Mouse (Mus musculus) frontal cortex, postnatal 10 days (tissue): ENCODE results near the gene Ptgds.

Experiments used
- DNase-seq, 2 experiments: peaks; one replicate each; pipeline ENCODE4 v3.0.0; 2022; ENCODE audit warnings: low spot score in 2 of 2, mixed read lengths in 1 of 2

Gene Ptgds

DNA sequence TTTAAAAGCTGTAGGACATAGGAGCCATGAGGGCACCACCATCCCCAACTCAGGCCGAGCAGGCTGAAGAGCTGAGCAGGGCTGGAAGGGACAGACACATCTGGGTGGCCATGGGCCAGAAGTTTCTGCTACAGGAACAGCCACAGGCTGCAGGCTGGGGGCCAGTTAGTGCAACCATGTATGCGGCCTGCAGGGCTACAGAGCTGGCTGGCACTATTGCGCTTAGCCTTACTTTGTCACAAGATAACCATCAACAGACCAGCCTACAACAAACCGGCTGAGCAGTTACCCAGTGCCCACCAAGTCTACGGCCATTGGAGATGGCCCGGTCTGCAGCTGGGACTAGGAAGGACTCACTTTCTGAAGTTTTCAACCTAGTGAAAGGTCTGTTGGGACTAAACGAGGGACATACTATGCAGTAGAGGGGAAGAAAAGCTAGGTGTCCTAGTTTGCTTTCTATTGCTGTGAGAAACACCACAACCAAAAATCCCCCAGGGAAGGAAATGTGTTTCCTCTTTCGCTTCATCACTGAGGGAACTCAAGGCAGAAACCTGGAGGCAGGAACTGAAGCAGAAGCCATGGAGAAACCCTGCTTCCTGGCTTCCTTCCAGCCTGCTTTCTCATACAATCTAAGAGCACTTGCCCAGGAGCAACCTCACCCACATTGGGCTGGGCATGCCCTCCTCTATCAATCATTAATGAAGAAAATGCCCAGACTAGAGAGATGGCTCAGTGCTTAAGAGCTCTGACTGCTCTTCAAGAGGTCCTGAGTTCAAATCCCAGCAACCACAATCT is 18.8 kb downstream of the Ptgds start:
- DNase-seq: no peak

DNA sequence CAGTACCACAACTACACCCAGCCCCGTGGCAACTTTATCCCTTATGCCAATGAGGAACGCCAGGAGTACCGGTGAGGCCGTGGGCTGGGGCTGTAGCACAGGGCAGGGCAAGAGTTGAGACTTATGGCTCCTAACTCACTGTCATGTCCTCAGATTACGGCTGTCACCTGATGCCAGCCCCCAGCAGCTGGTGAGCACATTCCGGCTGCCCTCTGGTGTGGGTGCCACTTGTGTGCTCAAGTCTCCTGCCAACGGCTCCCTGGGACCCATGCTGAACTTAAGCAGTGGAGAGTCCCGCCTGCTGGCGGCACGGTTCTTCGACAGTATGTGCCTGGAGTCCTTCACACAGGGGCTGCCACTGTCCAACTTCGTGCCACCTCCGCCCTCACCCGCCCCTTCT is 27.2 kb downstream of the Ptgds start:
- DNase-seq: no peak

DNA sequence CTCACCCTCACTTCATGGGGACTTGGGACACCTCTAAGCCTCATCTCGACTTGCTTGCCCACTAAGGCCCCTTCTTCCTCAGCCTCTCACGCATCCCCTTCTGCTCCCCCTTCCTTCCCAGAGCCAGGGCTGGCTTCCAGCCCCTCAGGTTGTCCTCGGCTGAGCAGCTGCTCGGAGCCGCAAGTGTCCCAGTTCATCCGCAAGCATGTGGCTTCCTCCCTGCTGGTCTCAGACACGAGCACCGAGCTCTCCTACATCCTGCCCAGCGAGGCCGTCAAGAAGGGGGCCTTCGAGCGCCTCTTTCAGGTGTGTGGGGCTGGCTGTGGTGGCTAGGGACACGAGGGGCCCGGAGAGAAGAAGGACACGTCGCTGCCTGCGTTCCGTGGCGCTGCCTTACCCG is 28.8 kb downstream of the Ptgds start:
- DNase-seq: no peak

DNA sequence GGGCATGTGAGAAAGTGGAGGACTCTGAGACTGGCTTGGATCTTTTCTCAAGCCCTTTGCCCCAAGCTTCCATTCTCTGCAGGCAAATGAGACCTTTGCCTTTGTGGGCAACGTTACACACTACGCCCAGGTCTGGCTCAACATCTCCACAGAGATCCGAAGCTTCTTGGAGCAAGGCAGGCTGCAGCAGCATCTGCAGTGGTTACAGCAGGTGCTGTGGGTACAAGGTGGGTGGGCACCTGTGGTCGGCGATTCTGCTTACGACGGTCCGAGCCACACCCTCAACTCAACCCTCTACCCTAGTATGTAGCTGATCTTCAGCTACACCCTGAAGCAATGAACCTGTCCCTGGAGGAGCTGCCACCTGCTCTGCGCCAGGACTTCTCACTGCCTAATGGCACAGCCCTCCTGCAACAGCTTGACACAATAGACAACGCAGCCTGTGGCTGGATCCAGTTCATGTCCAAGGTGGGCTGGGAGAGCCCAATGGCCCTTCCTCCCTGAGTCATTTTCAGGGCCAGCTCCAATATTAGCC is 33.5 kb downstream of the Ptgds start:
- DNase-seq: no peak

DNA sequence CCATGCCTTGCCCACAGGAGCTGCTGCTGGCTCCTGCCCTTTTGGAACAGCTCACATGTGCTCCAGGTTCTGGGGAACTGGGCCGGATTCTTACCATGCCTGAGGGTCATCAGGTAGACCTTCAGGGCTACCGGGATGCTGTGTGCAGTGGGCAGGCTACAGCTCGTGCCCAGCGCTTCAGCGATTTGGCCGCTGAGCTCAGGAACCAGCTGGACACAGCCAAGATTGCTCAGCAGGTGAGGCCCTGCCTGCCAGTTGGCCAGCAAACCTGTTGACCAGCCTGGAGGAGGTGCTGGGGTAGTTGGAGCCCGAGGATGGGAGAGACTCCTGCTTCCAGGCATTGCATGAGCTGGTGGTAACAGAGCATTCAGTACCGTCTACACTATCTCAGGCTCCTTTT is 35.6 kb downstream of the Ptgds start:
- no peak for DNase-seq

DNA sequence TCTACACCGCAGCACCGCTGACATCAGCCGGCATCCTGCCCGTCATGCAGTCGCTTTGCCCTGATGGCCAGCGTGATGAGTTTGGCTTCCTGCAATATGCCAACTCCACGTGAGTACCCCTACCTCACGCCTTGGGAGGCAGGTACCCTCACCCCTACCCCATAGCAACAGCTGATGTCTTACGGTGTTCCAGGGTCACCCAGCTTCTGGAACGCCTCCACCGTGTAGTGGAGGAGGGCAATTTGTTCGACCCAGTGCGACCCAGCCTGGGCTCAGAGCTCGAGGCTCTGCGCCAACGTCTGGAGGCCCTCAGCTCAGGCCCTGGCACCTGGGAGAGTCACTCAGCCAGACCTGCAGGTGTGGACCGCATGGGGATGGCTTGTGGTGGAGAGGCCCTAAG is 36.7 kb downstream of the Ptgds start:
- no peak for DNase-seq

DNA sequence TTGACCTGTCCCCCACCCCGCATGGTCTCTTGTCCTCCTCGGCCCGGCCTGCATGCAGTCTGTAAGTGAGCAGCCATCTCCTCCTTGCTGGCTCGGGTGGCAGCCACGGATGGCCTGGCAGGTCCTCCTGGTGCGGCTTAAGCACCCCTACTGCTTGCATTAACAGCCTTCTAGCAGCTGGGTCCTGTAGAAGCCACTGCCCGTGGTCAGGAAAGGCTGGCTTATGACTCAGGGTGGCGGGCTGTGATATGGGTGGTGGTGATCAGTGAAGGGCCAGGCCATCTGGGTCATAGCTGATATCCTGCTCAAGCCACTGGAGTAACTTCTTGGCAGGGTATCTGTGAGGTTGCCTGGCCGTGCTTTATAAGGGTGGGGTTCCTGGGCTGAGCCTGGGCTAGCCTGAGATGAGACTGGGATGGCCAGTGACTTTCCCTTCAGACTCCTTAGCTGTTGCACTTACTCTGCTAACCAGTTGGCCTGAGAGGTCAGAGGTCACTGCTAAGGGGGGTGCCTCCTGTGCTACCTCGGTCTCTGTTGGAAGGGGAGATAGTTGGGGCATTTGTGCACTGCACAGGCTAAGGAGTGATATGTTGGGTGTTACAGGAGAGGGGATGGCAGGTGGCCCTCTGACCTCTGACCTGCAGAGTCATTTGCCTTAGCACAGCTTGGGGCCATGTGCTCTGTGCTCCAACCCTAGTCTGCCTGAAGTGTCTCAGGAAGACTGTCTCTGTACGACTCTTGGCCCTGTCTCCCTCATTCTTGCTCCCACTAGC is 37.3 kb downstream of the Ptgds start:
- no peak for DNase-seq

DNA sequence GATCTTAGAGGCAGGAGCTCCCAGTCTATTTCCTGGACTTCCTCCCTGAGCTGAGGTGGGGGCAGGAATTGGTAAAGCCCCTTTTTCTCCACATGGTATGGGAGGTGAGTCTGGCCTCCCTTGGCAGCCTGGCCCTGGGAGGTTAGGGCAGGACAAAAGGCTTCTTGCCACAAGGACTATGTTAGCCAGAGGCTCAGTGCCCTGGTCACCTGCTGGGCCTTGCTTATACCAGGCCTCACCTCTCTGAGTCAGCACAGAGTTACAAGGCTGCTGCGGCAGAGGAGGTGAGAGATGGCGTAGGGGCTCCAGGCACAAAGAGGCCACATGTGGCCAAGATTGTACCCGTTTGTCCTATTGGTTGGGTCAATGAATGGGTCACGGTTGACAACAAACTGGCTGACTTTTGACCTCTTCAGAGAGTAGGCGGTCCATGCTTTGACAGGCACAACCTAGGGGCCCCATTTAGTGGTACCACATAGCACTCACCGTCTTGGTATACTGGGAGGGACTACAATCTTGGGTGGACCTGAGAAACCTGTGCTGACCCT is 38.5 kb downstream of the Ptgds start:
- DNase-seq: no peak

DNA sequence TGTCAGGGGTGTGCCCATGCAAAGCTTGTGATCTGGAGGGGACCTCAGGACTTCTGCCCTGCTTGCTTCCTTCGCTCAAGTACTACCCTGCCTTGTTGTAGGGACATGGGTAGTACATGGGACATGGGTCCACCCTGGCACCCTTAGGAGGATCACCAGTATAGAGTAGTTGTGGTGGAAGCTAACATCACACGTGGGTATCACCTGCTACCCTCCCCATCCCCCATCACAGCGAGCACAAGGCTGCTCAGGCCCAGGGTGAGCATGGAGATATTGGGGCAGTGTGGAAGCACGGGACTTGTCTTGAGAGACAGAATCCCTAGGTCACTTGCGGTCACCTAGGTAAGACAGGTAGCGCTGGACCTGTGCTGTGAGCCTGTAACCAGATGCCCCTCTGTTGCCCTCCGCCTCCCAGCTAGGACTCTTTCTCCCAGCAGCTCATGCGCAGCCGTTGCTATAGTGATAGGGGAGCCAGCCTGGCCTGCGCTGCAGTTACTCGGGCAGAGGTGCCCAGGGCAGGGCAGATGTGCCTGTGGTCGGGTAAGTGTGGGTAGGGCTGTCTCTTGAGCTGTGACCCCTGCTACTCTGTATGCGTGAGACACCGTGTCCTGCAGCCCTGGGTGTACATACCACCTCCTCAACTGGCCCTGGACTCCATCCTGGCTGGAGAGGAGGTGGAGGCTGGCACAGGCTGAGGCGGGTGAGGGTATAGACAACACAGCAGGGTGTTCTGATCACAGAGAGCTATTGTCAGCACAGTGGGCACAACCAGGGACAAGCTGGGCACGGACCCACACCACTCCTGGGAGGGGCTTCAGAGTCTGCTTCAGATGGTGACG is 39.2 kb downstream of the Ptgds start:
- no peak for DNase-seq

DNA sequence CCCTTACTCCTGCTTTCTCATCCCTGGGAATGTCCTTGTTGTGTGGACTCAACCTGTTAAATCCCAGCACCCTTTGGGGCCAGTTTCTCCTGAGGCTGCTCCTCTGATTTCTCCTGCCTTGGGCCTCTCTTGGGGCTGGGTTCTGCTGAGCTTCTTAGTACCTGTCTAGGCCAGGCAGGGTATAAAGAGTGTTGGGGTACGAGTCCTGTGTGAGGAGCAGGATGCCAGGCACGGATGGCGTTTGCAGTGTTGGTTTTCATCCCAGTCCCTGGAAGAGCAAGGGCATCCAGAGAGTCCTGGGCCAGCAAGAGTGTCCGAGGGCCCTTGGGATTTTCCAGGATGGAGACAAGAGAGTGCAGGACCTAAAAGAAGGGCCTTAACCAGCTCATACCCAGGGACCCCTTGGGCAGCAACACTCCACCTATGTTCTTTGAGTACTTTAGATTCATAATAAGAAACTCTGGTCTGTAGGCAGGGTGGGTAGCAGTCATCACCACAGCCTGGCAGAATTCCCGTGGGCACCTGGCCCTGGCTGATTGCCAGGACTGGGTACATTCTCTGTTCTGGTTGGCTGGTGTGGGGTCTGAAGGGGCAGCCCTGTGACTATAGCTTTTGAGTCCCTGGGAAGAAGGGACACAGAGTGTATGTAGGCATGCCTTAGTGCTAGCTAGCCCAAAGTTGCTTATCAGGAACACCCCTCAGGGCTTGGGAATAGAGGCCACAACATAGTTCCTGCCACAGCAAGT is 40.2 kb downstream of the Ptgds start:
- DNase-seq: no peak

DNA sequence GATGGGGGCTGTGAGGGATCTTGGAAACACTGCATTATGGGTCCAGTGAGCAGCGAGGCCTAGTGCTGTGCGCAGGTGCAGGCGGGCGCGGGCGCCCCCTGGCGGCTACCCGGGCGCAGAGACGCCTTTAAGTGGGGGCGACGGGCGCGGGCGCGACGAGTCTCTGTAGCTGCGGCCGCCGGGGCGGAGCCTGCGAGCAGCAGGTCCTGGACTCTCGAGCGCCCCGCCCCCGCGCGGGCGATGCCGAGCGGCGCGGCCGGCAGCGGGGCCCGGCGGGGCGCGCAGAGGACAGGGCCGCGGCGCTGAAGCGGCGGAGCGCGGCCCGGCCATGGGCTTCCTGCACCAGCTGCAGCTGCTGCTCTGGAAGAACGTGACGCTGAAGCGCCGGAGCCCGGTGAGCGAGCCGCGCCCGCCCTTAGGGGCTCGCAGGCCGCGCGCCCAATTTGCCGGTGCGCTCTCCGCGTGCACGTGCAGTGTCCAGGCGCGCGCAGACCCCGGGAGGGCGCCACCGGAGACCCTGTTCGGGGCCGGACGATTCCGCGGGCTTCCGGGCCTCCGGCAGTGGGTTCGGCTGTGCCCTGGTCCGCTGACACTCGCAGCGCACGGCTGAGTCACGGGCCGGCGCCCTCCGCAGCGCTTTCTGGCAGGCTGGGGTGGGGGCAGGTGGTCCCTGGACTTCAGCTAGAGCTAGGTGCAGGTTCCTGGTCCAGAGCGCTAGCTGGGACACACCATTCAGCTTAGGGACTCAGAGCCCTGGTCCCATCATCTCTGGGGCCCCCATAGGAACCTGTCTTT is 41.2 kb downstream of the Ptgds start, which contains the start of gene Abca2:
TSS of gene Abca2 (plus strand) at position 262 of the 795 bp plus-strand sequence.
- peak; percentile 93 for DNase-seq

DNA sequence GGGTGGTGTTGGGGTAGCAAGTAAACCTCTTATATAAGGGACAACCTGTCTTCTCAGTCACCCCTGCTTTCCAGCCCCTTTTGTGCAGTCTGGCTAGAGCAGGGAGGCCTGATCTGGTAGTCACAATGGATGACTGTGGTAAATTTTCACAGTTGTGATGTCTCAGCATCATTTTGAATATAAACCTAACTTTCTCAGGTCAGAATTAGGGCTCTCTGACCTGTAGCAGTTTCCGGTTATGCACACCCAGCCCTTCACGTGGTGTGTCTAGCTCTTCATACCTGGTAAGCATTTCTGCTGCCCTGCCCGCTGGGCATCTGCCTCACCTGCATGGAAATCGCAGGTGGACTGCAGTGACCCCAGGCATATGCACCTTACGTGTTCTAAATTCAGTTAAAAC is 42.6 kb downstream of the Ptgds start:
- DNase-seq: no peak

DNA sequence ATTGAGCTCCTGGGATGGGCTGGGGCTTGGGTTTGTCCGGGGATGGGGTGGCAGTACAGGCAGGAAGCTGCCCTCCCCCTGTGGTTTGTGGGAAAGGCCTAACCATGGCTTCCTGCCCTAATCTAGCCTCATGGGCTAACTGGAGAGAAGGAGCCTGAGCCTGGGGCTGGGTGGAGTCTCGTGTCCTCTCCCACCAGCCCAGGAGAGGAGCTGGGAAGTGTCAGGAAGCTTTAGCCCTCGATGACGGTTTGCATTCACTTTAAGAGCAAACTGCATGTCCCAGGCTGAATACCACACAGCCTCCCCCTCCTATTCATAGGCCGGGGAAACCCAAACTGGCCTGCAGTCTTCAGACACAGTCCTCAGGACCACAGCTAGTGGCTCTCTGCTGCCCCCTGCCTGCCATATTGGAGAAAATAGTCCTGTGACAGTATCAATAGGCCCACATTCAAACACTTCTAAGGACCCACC is 43.1 kb downstream of the Ptgds start:
- DNase-seq: peak in 1 of 2 experiments; percentile 63

DNA sequence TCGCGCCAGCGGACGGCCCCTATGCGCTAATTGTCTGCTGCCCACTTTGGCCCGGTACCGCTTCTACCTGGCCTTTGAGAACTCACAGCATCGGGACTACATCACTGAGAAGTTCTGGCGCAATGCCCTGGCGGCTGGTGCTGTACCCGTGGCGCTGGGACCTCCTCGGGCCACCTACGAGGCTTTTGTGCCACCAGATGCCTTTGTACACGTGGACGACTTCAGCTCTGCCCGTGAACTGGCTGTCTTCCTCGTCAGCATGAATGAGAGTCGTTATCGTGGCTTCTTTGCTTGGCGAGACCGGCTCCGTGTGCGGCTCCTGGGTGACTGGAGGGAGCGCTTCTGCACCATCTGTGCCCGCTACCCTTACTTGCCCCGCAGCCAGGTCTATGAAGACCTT is 44.4 kb downstream of the Ptgds start:
- no peak for DNase-seq

DNA sequence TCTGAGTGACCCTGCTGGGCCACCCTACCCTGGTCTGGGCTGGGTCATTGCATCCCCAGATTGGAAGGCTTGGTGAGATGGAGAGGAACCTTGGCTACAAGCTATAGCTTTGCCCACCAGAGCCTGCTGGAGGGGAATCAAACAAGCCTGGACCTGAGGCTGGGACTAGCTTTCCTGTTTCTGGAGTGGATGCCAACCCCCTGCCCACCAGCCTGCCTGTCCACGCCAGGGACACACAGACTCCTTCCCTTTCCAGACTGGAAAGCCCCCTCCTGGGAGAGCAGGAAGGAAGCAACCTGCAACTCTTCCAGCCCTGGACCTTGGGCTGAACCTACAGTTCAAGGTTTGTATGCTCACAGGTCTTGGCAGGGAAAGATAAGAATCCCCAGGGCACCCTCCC is 46.2 kb downstream of the Ptgds start:
- DNase-seq: no peak

DNA sequence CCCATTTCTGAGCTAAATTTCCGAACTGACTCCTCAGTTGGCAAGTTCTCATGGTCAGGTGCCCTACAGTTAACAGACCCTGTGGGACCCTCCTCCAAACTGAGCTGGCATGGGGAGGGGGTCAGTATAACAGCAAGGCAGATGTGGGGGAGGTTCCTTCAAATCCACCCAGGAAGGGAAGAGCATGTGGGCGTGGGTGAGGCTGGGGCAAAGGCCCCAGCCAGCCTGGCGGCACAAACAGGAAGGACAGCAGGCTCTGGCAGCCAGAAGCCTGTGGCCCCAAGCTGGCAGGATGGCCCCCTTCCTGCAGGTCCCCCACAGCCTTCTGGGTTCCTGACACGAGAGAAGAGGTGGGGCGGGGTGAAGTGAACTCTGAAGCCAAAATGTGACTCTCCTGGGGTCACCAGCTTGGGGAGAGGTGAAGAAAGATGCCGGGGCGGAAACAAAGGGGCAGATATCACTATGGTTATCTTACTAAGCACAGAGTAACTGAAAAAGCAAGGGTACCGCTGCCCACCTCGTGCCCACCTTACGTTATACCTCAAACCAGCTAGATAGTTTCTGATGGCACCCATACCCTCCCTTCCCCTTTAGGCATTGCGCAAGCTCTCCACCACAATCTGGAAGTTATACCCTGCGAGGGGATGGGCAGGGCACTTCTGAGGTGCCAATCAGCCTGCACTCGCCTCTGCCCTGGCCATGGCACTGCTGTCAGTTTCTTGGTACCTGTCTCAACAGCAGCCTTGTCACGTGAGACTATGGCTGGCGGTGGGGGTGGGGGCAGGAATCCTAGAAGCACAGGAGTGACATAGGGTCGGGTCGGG is 47.0 kb downstream of the Ptgds start, which contains the start of gene Fut7:
TSS of gene Fut7 (plus strand) at position 681 of the 824 bp plus-strand sequence.
- no peak for DNase-seq

DNA sequence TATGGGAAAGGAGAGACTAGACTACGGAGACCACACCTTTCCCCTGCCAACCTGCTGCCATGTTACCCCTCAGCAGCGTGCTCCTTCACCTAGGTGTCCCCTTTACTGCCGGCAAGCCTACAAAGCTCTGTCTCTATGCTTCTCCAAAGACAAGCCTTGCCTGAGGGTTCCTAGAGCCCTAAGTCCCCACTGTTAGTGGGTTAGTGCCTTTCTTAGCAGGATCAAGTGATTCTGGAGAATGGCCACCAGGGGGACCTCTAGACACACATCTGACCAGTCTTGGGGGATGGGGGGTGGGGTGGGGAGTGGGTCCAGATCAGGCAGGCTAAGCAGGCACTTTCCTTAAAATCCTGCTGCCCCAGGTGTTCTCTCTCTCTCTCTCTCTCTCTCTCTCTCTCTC is 48.0 kb downstream of the Ptgds start:
- DNase-seq: peak in 1 of 2 experiments; percentile 39

DNA sequence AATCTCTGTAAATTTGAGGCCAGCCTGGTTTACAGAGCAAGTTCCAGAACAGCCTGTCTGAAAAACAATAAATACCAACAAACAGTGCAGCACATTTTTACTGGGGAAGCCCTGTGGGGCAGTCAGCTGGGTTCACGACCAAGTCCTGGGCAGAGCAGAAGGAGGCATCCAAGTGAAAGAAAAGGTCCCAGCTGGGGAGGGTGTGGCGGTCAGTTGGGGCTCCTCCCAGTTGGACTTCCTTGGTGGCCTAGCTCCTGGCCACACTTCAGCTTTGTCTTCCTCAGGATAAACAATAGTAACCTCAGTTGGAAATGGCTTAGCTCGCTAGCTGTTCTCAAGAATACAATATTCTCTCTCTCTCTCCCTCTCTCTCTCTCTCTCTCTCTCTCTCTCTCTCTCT is 52.4 kb downstream of the Ptgds start:
- DNase-seq: no peak
